16 mouse cellular contexts compared by ENCODE assay signal in genomic region chr2:132603706-132604105, GRCm38 (mm10).
"Had no signal": no experiment of that assay in that cellular context is flagged by ENCODE, and none has a peak within 500 bp of the region (broad histone marks: within the 10 kb centered on the region; RNA-seq: fewer than 3 reads in every experiment).

No protein-coding gene starts in this region.

- H3K4me3 ChIP-seq: midbrain, embryonic 10.5 days; midbrain, embryonic 13.5 days; myocyte; neural tube, embryonic 13.5 days; neural tube, embryonic 15.5 days had no signal

- H3K36me3 ChIP-seq: midbrain, embryonic 10.5 days; midbrain, embryonic 13.5 days; neural tube, embryonic 13.5 days; neural tube, embryonic 15.5 days had no signal

- H3K27ac ChIP-seq: midbrain, embryonic 10.5 days; midbrain, embryonic 13.5 days; neural tube, embryonic 13.5 days; neural tube, embryonic 15.5 days had no signal

- DNase-seq: lung, adult 18-20 months; lung, embryonic 14.5 days; lung, postnatal 10 days; retina, postnatal 1 day; right cerebral cortex, adult 18-20 months; right cerebral cortex, postnatal 25 days; right cerebral cortex, postnatal 4 days; spleen, adult 18-20 months; thymus, adult 18-20 months; thymus, postnatal 14 days; thymus, postnatal 36 days had no signal
